Mouse (Mus musculus): Measurements from ENCODE around the gene Wwtr1. TPM values are rescaled to one million over a fixed set of nuclear protein-coding genes. Genes with fewer than 3 reads are reported as not detected.

Wwtr1 gene
- total RNA-seq, 2 experiments from 2014 or later: not detected

DNA sequence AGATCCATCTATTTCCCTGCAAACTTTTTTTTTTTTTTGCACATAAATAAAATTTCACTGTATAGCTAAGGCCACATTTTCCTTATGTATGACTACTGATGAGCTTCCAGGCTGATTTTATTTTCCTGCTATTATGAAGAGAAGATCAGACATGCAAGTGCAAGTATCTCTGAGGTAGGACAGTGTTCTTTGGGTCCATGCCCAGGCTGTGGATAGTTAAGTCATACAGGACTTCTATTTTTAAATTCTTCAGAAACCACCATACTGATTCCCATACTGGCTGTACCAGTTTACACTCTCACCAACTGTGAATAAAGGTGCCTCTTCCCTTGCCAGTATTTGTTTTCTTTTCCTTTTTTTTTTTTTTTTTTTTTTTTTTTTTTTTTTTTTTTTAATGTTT lies 48.6 kb downstream of the Wwtr1 start:
- no peak for ATAC-seq (replicated peaks; ENCODE audit: low FRiP score, poor library complexity, severe bottlenecking)

DNA sequence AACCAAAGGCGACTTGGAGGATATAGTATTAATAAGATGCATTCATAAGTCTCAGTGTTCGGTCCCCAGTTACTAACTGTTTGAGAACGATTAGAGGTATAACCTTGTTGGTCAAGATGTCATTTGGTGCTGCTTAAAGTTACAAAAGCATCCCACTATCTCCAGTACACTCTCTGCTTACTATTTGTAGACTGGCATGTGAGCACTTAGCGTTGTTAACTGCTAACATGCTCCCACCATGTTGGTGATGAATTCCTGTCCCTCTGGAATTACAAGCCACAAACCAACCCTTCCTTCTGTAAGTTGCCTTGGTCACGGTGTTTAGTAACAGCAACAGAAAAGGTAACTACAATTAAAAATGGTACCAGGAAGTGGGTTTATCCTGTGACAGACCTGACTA lies 52.6 kb downstream of the Wwtr1 start:
- no peak for ATAC-seq (replicated peaks; ENCODE audit: low FRiP score, poor library complexity, severe bottlenecking)

DNA sequence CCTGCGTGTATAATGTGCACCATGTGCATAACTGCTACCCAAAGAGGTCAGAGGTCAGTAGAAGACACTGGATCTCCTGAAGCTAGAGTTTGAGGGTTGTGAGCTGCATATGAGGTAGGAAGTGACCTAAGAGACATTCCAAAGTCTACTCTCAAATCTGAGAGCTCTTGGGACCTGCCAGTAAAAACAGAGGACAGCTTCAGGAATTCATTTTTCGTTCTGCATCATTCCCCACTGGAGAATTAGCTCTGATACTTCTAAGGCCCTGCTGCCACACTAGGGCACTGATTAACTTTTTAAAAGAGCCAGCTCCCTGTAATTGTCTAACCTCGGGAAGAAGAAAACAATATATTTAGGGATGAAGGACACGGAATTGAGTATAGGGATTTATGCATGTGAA lies 53.8 kb downstream of the Wwtr1 start:
- ATAC-seq (replicated peaks; ENCODE audit: low FRiP score, poor library complexity, severe bottlenecking): no peak

DNA sequence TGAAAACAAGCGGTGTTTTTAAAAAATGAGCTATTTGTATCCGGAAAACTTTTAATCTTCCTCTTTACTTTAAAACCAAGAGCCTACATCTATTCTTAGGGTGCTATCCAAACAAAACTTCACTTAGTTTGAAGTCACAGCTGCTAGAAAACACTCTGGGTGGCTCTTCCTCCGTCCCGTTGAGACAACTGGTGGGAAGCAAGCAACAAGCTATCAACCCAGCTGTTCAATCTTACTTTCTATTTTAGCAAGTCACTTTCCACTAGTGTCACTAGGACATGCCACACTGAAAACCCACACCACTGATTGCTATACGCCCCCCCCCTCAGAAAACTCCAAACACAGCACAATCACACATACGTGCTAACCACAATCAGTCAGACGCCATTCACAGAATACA lies 55.7 kb downstream of the Wwtr1 start:
- no peak for ATAC-seq (replicated peaks; ENCODE audit: low FRiP score, poor library complexity, severe bottlenecking)

DNA sequence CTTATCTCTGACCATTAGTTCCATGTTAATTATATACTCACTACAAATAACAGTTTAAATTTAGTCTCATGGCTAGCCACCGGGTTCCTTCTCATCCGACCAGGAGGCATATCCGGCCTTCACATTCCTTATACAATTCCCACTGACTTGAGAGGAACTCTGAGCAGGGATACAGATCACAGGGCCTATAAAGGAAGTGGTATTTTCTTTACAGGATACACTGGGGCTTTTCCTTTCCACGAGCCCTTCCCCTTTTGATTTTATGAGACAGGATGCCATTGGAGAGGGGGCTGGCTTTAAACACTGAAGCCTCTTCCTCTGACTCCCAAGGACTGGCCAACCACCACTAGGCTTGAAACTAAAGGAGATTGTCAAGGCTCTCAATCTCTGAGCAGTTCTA lies 59.6 kb downstream of the Wwtr1 start:
- ATAC-seq (replicated peaks; ENCODE audit: low FRiP score, poor library complexity, severe bottlenecking): no peak

DNA sequence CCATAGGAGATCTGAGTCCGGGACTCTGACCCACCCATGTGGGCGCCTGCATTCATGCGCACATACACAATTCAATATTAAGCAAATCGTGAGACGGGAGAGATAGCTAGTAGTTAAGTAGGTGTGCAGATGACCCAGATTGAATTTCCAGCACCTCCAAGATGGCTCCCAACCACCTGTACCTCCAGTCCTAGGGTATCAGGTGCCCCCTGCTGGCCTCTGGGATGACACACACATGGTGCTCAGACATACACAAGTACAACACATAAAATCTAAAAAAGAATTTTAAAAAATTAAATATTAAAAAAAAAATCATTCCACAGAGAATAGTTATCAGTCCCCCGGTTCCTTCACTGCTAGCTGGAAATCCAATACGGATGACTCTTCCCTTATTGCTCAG lies 60.7 kb downstream of the Wwtr1 start:
- no peak for ATAC-seq (replicated peaks; ENCODE audit: low FRiP score, poor library complexity, severe bottlenecking)

DNA sequence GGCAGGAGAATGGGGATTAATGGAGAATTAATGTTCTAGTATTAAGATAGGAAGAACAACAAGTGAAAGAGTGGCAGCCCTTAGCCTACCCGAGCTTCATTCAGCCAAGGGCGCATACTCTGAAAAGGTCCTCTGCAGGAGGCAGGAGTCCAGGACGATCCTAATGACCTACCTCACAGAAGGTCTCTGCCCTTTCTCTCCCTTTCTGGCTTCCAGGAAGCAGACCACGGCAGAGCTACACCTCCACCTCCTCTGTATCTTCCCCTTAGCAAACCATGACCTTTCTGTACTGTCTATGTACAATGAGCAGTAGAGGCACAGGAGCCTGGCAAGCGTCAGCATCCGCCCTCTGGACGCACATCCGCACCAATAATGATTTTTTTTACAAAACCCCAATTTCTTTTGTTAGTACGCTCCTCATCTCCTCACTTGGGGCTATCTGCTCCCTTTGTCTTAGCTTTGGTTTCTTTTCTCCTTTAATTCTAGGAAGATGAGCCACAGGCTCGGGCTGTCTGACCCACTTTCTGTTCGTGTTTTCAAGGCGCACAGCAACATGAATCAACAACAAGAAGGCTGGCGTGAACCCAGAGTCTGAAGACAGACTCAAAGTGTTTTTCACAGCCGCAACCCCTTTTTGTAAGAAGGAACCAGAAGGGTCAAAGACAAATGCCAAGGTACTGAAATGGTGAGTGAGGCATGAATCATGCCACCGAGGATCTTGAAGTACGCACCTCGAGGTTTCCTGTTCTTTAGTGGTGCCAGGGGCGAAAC lies 63.7 kb downstream of the Wwtr1 start:
- no peak for ATAC-seq (replicated peaks; ENCODE audit: low FRiP score, poor library complexity, severe bottlenecking)

DNA sequence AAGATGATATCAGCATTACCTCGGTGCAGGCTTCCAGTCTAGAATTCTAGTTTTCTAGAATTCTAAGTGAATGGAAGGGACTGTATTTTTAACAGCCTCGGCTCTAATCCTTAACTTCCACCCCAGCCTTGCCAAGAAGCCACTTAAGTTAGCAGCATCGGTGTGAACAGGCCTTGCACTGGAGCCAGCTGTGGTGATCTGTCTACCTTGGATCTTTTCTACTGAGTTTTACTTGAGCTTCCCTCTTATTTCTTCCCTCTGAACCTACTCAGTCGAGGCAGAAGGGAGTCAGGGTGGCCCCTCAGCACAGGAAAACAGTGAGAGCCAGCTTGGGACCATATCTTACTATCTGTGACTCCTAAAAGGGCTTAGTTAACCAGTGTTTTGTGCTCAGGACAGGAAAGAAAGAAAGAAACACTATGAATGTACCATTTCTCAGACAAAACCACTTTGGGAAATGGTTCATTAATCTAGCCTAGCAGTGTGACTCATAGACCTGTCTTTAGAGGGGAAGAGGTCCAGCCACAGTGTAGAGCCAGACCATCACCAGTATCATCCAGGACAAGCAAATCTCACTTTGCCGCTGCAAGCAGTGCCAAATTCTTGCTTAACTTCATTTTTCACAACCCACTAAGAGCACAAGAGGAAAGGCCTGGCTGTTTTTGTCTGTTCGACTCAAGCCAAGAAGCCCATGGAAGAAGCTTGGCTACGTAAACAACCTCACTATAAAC lies 65.6 kb downstream of the Wwtr1 start:
- no peak for ATAC-seq (replicated peaks; ENCODE audit: low FRiP score, poor library complexity, severe bottlenecking)

DNA sequence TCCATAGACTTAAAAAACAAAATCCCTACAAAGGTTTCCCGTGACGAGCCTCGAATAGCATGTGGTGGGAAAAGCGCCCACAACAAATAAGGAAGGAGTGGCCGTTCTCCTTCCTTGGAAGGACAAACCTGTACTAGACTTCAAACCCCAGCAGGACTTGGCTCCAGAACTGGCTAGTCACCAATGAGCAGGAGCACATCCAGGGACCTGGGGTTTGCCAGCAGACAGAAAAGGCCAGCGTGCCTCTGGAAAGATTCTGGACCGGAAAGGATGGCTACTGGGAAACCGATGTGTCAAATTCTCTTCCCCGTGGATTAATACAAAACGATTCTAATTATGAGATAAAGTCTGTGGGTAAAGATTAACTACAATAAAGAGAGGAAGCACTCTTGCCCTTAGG lies 69.7 kb downstream of the Wwtr1 start:
- ATAC-seq (replicated peaks; ENCODE audit: low FRiP score, poor library complexity, severe bottlenecking): no peak

DNA sequence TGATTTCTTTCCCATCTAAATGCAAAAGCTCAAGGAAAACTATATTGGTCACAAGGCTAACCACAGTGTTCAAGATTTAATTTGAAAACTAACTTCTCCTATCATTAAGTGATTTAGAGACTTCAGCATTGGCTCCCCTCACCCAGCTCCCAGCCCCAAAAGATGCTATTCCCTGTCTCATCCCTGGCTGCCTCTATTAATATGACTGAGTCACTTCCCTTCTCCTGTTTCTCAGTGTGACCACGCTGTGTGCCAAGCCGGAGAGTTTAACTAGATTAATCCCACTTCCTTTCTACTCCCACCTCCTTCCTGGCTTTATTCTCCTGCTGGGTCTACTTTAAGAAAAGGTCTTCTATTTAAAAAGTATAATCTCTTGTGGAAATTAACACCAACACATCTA lies 71.0 kb downstream of the Wwtr1 start:
- ATAC-seq (replicated peaks; ENCODE audit: low FRiP score, poor library complexity, severe bottlenecking): no peak

DNA sequence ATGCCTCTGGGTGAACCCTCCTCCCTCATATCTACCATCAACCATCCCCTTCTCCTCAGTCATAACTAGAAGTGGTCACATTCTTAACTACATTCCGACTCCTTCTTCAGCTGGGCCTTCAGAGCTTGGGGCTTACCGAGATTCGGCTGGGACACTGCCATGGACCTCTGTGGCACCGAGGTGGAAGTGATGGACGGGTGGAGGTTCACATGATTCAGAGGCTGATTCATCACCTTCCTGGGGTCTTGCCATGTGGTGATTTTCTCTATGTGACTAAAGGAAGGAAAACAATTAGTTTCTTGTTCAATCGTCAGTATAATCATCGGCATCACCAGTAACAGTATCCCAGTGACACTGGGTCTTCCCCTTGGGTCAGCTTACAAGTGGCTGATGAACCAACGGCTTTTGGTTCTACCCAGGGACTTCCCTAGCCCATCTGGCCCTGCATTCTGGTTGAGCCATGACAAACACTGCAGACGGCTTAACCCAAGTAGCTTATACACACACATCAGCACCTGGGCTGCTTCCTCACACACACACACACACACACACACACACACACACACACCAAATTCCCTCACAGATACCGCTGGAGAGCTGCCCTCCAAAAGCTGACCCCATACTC lies 74.0 kb downstream of the Wwtr1 start:
- ATAC-seq (replicated peaks; ENCODE audit: low FRiP score, poor library complexity, severe bottlenecking): no peak

DNA sequence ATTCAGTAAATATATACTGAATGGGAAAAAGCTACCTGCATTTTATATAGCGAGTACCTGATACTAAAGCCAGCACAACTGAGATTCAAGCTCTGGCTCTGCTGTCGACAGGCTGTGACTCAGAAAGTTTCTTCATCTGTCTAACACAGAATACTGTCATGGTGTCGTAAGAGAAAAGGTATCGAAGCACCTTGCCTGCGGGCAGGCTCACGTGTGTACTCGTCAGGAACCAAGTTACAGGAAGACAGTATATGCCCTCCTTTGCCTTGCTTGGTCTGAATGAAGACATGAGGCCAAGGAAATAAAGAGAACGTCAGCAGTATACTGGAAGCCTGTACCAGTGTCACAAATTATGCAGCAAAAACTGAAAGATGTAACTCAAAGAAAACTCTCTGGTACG lies 74.9 kb downstream of the Wwtr1 start:
- no peak for ATAC-seq (replicated peaks; ENCODE audit: low FRiP score, poor library complexity, severe bottlenecking)

DNA sequence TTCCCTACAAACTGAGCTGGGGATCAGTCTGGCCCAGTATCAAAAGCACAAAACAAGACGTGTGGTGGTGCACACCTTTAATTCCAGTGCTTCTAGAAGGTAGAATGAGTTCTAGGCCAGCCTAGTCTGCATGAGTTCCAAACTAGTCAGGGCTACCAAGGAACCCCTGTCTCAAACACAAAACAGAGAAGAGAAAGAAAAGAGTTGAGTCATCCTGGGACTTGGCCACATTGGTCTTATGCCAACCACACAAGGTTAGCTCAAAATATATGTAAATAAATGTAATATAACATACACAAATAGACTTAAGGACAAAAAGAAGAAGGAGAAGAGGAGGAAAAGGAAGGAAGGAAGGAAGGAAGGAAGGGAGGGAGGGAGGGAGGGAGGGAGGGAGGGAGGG lies 77.9 kb downstream of the Wwtr1 start:
- ATAC-seq (replicated peaks; ENCODE audit: low FRiP score, poor library complexity, severe bottlenecking): no peak

DNA sequence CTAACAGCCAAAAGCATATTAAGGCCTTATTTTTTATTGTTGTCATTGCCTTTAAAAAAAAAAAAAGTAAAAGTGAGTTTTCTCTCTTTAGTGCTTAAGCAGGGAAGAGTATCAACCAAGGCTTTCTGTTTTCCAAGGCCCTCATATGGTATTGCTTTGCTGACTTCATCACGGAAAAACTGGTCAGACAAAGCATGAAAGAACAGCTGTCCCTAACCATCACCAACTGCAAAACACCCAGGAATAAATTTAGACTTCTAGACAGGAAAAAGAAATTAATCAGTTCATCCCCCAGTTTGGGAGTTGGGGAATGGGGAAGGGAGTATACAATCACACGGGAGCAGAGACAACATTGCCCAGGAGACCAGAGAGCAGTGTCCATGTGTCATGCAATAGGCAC lies 79.3 kb downstream of the Wwtr1 start:
- no peak for ATAC-seq (replicated peaks; ENCODE audit: low FRiP score, poor library complexity, severe bottlenecking)

DNA sequence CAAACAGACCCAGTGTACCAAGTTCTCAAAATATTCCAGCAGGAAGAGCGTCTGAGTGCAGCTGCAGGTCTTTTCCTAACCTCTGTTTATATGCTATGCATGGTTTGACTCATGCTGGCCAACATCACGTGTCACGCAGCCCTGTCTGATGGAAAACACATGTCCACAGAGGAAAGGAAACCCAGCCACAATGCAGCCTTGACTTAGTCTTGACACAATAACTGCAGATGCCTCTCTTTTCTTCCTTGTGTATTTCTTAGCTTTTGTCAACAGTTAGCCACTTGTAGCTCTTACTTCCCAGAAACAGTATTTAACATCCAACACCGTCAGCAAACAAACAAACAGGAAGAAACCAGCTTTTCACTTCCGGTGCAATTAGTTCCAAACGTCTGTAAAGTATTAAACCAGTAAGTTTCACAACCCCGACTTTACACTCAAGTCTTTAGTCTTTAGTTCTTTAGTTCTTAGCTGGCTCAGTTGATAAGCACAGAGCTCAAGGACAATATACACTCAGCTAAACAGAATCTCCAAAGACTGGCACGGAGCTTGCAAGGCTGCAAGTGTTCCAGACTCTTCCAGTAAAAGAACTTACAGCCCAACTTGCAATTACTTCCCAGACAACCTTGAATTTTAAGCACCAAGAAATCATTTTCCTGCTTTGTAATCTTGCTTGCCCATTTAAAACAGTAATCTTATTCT lies 88.1 kb downstream of the Wwtr1 start:
- no peak for ATAC-seq (replicated peaks; ENCODE audit: low FRiP score, poor library complexity, severe bottlenecking)

DNA sequence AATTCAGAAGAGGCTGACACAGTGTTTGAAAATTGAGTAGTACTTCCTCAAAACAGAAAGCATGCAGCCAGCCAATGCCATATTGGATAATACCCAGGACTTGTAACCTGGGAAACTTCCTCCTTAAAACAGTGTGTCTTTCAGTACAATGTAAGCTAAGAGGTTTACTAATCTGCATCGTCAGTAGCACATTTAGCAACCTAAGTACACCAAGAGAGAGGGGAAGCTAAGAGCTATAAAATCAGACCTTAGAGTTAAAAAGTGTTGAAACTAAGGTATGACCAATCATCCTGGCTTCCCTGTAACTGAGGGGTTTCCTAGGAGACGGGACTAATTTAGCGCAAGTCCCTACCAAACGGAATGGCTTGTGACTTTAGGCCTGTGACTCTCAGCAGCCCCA lies 89.6 kb downstream of the Wwtr1 start:
- ATAC-seq (replicated peaks; ENCODE audit: low FRiP score, poor library complexity, severe bottlenecking): no peak

DNA sequence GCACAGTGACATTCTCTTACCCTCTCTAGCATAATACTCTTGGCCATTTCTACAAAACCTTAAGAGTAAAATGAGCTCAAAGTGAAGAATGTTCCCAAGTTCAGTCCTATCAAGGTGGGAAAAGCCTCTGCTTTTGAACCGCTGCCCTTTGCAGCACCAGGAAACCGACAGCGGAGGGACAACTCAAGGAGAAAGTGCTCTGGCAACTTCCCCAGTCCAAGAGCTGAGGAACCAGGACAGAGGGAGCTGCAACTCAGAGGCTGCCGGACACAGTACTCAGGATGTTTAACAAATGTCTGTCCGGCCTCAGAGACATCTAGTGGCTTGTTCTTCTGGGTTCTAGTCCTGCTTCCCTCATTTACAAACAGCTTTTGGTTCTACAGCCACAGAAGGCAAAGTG lies 93.7 kb downstream of the Wwtr1 start:
- no peak for ATAC-seq (replicated peaks; ENCODE audit: low FRiP score, poor library complexity, severe bottlenecking)

DNA sequence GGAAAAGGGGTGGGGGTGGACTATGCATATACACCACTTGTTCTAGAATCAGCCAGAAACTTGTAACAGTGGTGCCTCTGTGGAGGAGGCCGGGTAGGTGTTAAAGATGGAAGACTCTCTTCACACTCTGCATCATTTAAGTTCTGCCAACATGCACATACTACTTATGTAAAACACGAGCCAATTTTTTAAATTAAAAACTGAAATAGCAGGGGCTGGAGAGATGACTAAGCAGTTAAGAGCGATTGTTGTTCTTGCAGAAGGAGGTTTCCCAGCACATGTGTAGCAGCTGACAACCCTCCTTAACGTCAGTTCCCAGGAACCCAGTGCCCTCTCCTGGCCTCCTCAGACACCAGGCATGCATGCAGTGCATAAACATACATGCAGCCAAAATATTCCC lies 95.1 kb downstream of the Wwtr1 start:
- ATAC-seq (replicated peaks; ENCODE audit: low FRiP score, poor library complexity, severe bottlenecking): no peak

DNA sequence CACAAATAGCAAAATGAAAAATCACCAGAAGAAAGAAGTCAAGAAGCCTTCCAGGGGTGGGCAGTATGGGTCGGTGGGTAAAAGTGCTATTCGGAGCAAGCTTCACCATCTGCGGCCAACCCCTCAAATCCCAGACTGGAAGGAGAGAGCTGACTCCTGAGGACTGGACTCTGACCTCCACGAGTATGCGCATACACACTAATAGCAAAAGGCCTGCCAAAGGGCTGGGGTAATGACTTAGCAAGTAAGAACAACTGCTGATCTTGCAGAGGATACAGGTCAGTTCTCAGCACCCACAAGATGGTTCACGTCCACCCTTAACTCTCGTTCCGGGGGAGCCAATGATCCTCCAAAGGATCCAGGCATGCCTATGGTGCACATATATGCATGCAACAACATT lies 101.3 kb downstream of the Wwtr1 start:
- ATAC-seq (replicated peaks; ENCODE audit: low FRiP score, poor library complexity, severe bottlenecking): no peak

DNA sequence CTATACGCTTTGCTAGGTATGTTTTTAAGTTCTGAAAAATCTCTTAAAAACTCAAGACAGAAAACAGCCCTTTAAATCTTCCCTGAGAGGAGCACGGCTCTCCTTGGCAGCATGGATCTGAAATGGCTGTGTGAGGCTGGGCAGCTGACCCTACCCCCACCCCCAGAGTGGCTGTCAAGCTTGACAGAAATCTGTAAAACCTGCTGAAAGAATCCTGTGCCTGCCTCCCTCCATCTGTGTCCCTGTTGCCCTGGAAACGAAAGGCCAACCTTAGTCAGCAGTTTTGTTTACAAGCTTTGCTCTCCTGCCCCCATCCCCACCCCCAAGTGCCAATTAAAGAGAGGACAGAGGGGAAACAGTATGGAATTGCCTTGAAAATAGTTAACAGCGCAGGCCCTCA lies 103.3 kb downstream of the Wwtr1 start:
- no peak for ATAC-seq (replicated peaks; ENCODE audit: low FRiP score, poor library complexity, severe bottlenecking)

All from erythroblast, adult 5-6 weeks (primary cell).